Mouse (Mus musculus) frontal cortex, adult (tissue): Measurements from ENCODE around the gene Hdac10.

Experiments
- ATAC-seq: cut with Nextera tagmentation; 2 replicates; pipeline ENCODE4 v1.9.2; 2017; ENCODE audit warnings: mild to moderate bottlenecking, moderate library complexity, mixed read lengths; ENCODE audit not compliant: low TSS enrichment

The Hdac10 gene

DNA sequence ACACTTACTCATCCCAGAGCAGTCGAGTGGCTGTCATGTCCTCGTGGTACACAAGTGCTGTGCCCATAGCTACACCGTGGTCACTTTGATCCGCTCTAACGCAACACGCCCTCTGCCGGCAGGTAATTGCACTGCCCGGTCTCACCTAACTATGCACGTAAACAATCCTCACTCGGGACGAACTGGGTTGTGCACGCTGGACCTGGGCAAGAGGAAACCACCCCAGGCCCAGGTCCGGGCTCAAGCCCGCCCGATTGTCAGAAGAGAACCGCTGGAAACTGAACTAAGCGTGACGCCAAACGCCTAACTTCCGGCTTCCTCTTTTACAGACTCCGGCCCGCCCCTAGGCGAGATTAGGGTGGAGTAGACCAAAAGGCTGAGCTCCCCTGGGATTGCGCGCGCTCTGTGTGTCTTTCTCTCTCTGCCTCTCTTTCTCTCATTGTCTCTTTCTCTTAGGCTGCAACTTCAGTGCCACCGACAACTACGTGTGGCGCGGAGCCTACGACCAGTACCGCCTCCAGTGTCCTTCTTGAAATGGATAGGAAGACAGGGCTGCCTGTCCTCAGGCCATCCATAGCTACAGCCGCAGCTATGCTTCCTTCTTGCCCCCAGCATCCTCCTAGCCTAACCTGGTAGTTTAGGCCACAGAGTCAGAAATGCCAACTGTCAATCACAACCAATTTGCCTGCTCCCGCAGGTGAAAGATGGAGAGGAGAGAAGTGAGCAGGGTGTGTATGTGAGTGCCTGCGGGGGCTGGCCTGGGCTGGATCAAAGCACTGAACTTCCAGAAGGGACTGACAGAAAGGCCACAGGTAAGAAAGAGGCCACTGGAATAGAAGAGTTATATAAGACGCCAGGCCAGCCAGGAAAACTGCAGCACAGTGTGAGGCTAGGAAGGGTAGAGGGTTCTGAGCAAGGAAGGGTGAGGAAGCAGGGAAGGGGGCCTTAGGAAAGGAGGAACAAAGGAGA lies at the start of gene Hdac10:
Hdac10 (minus strand) TSS at position 319 of the 969 bp plus-strand sequence.
- peak; percentile 82 for ATAC-seq

DNA sequence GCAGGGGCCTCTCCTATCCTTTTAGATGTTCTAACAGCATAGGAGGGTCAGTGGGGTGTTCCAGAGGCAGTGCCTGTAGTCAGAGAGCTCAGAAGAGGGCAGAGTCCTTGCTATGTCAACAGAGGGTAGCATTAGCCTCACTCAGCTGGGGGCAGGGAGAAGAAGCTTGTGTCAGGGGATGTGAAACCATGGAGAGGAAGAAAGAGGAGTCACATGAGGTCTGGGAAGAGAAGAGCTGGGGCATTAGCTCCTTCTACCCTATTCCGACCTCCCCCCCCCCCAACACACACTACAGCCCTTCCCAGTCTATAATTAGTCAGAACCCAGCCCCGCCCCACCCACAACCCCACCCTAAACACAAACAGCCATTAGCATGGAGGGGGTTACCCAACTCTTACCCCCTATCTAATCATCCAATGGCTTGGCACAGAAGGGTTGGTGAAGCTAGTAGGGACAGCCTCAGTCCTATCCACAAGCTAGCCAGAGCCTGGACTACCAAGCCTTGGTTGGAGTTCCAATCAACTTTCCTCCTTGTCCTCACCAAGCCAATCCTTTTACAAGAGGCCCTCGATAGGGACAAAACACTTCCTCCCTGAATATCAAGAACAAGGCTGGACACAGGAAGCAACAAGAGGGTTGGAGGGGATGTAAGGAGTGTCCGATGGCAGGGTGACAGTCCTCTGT lies 49.2 kb upstream of the Hdac10 start:
- no peak for ATAC-seq

- ATAC-seq: no peak
These were observed 48.6 kb upstream of the Hdac10 start for GRCm38 (mm10) chr15:89177121-89177520.

DNA sequence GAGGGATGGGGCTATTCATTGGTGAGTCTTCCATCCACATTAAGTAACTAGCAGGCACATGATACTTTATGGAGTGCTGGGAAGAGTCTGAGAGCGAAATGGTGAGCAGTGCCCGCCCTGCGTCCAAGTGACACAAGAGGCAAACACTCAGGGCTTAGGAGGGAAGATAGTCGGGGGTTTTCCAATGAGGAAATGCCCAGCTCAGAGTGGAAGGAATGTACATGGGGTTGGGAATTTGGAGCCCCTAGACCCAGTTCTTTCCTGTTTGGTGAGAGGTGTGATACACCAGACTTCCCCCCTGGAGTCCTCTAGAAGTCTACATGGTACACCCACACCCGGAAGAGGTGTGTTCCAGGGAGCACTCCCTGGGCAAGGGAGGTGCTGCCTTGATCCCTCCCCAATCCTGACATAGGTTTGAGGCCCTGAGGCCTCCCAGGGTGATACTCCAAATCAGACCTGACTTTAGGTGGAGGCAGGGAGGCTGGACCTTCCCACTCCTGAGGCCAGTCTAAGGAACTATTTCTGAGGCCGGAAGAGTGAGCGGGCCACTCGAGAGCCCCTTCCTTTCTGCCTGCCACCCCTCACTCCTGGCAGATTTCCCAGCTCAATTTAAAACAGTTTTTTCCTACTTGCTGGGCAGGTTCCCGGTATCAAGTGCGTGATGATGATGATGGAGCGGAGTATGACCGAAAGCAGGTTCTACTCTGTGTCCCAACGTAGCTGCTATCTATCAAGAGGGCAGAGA lies 47.1 kb upstream of the Hdac10 start:
- ATAC-seq: no peak

GRCm38 (mm10) chr15:89174889-89175339 lies 46.4 kb upstream of the Hdac10 start:
- ATAC-seq: no peak

DNA sequence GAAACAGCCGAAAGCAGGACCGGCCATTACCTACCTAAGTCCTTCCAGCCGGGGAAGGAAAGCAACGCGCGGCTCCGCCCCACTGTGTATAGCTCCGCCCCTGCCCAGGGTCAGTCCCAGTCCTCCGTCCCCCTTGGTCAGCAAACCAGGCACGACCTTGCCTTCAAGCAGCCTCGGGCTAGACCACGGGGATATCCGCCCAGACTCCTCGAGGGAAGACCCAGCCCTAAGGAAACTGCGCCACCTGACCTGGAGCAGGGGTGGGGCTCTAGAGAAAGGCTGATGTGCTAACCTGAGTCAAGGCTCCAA lies 45.4 kb upstream of the Hdac10 start:
- peak; percentile 17; the same call in 1 of the 2 replicates for ATAC-seq

GRCm38 (mm10) chr15:89173024-89173905 lies 44.8 kb upstream of the Hdac10 start:
- ATAC-seq: peak; percentile 5; the same call in 1 of the 2 replicates

DNA sequence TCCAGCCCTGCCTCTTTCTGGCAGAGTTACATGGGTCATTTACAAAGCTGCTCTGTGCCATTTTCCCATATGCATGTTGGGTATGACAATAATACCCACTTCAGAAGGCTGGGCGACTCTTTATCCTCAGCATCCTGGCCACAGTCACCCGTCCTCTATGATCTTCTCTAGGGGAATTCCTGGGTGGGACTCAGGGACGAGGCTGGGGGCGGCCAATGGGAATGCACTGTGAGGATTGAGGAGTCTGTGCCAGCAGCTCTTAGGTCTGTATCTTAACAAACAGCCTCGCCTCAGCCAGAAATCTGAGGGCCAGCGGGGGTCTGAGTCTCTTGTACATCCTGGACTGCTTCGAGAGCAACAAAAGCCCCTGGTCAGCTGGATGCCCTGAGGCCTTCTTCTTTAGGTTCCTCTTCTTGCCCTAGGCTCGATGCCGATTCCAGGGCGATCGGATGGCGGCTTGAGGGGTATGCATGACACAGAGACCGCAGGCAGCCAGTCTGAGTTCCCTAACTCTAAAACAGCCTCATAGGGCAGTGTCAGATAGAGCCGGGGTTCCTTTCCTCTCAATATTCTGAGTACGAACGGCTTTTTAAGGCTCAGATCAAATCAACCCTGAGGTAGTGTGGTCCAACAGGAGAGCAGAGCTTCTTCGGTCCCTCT lies 43.9 kb upstream of the Hdac10 start:
- ATAC-seq: no peak

GRCm38 (mm10) chr15:89171526-89172051 lies 43.1 kb upstream of the Hdac10 start:
- no peak for ATAC-seq

DNA sequence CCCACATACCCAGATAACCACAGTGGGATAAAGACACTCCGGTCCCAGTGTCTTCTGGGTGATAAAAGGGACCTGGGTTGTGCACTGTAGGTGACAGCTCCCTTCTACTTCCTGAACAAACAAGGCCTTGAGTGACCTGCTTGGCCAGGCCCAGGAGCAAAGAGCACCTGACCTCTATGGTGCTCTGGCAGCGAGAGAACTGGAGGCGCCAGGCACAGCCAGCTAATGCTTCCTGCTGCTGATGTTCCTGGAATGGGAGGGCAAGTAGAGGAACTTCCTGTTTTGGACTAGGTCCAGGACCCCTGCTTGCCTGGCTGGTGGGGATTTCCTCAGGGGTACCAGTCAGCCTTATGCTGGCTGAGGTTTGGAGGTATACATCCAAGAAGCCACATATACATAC lies 41.6 kb upstream of the Hdac10 start:
- ATAC-seq: no peak

DNA sequence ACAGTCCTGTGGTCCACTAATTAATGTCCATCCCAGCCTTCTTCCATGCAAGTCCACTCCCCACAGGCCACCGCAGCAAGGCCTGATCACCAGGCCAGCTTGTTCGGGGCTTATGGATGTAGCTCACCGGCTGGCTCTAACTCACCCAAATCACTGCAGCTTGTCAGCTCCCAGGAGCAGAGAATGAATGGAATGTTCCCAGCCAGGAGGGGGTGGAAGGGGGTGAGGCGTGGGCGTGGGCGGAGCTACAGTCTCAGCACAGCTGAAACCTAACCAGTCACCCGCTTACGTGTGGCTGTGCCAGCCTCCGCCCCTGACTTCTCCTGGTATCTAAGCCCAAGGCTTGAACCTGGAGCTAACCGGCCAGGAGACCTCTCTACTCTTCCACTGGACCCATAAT lies 40.9 kb upstream of the Hdac10 start:
- ATAC-seq: peak; percentile 56

DNA sequence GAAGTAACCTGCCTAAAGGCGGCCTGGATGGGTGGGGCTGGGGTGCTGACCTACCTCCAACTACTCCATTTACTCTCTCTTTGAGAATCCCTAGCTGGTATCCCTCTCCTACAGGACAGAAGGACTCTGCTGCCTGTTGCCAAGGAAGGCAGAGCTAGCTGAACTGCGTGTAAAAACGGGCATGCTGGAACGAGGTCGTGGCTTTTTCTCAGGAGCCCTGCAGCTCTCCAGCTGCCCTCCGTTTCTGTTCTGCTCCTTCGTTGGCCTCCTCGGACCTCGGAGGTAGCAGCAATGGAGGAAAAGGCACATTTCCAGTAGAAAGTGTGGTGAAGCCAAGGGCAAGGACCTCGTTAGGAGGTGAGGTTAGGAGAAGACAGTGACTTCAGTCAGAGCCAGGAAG lies 40.4 kb upstream of the Hdac10 start:
- no peak for ATAC-seq

- ATAC-seq: no peak
These were observed 37.0 kb upstream of the Hdac10 start for GRCm38 (mm10) chr15:89165478-89165877.

GRCm38 (mm10) chr15:89161397-89161796 lies 32.9 kb upstream of the Hdac10 start:
- ATAC-seq: no peak

- ATAC-seq: no peak
These were observed 30.0 kb upstream of the Hdac10 start for GRCm38 (mm10) chr15:89158516-89158915.

DNA sequence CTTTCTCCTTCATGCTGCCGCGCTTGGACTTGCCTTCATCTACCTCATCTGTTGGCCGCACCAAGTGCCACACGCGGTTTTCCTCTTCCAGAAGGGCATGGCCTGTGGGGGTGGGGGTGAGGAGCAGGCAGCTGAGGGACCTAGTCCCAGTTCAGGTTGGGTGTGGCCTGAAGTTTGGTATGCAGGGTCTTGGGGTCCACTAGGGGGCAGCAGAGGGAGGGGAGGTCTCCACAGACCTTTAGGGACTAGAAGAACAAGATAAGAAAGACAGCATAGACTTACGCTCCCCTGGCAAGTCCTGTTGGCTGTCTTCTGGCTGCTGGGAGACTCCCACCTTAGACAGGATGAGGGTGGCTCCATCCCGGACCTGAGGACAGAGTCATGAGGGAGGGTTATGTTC lies 29.5 kb upstream of the Hdac10 start:
- no peak for ATAC-seq

DNA sequence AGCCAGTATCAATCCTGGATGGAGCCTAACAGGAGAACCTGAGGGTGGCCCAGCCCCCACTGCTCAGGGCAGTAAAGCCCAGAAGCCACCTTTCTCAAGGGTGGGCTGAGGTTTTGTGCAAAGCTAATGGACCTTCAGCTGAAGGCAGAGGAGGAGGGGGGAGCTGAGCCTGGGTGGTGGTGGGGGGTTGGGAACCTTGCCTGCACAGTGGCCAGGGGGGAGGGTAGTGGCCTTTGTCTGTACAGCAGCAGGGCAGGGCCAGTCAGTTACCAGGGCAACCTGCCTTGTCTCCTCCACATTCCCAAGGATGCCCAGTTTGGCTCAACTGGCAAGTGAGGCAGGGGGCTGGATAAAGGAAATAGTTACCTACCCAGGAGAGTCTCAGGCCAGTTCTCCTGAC lies 23.8 kb upstream of the Hdac10 start:
- no peak for ATAC-seq

GRCm38 (mm10) chr15:89150041-89150390 lies 21.5 kb upstream of the Hdac10 start:
- ATAC-seq: no peak

GRCm38 (mm10) chr15:89149271-89150040 lies 21.0 kb upstream of the Hdac10 start, which contains the start of gene Mapk11:
Gene Mapk11 (minus strand): TSS chr15:89149628.
- ATAC-seq: 0 out of 2 replicates have a peak, but pooled peaks have one; percentile 18
